ENCODE assay signal across 16 mouse cellular contexts in genomic region chr19:41844345-41844744, GRCm38 (mm10). TPM values are rescaled to one million over a fixed set of nuclear protein-coding genes. Genes with fewer than 3 reads are reported as not detected.
DNase-seq lines count a peak whose midpoint lies in the region; TF ChIP-seq lines count a peak whose summit lies in the region.
"Had no signal": no experiment of that assay in that cellular context is flagged by ENCODE, and none has a peak within 500 bp of the region (broad histone marks: within the 10 kb centered on the region; RNA-seq: fewer than 3 reads in every experiment).

No protein-coding gene starts in this region.

- no peak for DNase-seq in cerebellum, adult 2 months
- DNase-seq in cerebellum, postnatal 10 days = no peak
- DNase-seq in retina, postnatal 1 day = peak; percentile 66
- no peak for DNase-seq in retina, embryonic 14.5 days (ENCODE audit: low spot score)
- DNase-seq in NIH3T3 (ENCODE audit: low read depth) = peak; percentile 38
- DNase-seq in splenic B cell, adult 2 months (ENCODE audit: low read depth, low spot score) = peak; percentile 60
- no peak for DNase-seq in gastrocnemius, adult 8-10 months (ENCODE audit: low spot score in 2 of 2)
- no peak for DNase-seq in left cerebral cortex, adult 2 months (ENCODE audit: extremely low spot score in 1 of 2, low spot score in 2 of 2)
- DNase-seq: B cell, adult 2 months; cerebellum, adult 9-11 months; gastrocnemius, postnatal 36 days; kidney, postnatal 4 days had no signal

- TF ChIP-seq CTCF in cerebellum, adult 2 months (IDR thresholded peaks at IDR 0.05; ENCODE audit: borderline replicate concordance, insufficient read depth, low read depth, low read length) = peak; percentile 24; the same call in 1 of the 2 replicates
- no peak; the same call in none of the 2 replicates for TF ChIP-seq CTCF in left cerebral cortex, adult 2 months (IDR thresholded peaks at IDR 0.05)

- H3K36me3 ChIP-seq in splenic B cell, adult 2 months (ENCODE audit: control insufficient read depth, insufficient read depth, low read length, poor library complexity, severe bottlenecking) = no peaks in the 10 kb centered on the region
- H3K36me3 ChIP-seq: embryonic facial prominence, embryonic 13.5 days; liver, embryonic 15.5 days; neural tube, embryonic 12.5 days had no signal

- no peaks in the 10 kb centered on the region for H3K27me3 ChIP-seq in cerebellum, adult 2 months (ENCODE audit: control insufficient read depth, insufficient read depth, low read length)
- H3K27me3 ChIP-seq in splenic B cell, adult 2 months (ENCODE audit: control insufficient read depth, insufficient read depth, low read length, poor library complexity, severe bottlenecking) = no peaks in the 10 kb centered on the region
- H3K27me3 ChIP-seq: forebrain, embryonic 13.5 days; liver, embryonic 15.5 days; neural tube, embryonic 12.5 days had no signal

- 80% methylated on average over 6 of the region's 6 CpGs for WGBS in cerebellum, adult 2 months

- TF ChIP-seq POLR2A in cerebellum, adult 2 months (IDR thresholded peaks at IDR 0.05; ENCODE audit: borderline replicate concordance, insufficient read depth, low read length) = no peak

- H3K4me1 ChIP-seq in cerebellum, adult 2 months (ENCODE audit: control insufficient read depth, insufficient read depth, low read length) = peaks cover 9% of the 10 kb centered on the region

- intact Hi-C loops in left cerebral cortex, adult 2 months (cut with DNase I) = no loop called here

- H3K27ac ChIP-seq in cerebellum, adult 2 months (ENCODE audit: insufficient read depth, low read length) = no peak overlapping the region
- H3K27ac ChIP-seq in left cerebral cortex, adult 2 months = no peak overlapping the region
- H3K27ac ChIP-seq: embryonic facial prominence, embryonic 13.5 days; forebrain, embryonic 13.5 days; liver, embryonic 15.5 days; neural tube, embryonic 12.5 days had no signal

- H3K4me3 ChIP-seq in cerebellum, adult 2 months (replicated peaks; ENCODE audit: insufficient read depth, low read depth, low read length) = no peak overlapping the region
- H3K4me3 ChIP-seq in left cerebral cortex, adult 2 months = no peak overlapping the region
- H3K4me3 ChIP-seq: embryonic facial prominence, embryonic 13.5 days; forebrain, embryonic 13.5 days; liver, embryonic 15.5 days; neural tube, embryonic 12.5 days had no signal

RNA-seq across cellular contexts. Expression of gene Frat2, which starts 3.6 kb away (rescaled TPM):
- 6.9 and 7.1 TPM in 2 replicates for polyA plus RNA-seq in cerebellum, adult 2 months (2012; rRNA removed)
- 10 to 100 TPM in 3 of 4 experiments, 1 to 10 TPM in 1; 4.5 to 15.5 (median 12.5) TPM for total RNA-seq in gastrocnemius, adult 8-10 months (2022)
- 1 to 10 TPM; 7.7 to 8.4 TPM for total RNA-seq in left cerebral cortex, adult 2 months (2021)

RNA-seq across cellular contexts. Expression of gene Frat1, which starts 14.6 kb away (rescaled TPM):
- 13.2 and 14.7 TPM in 2 replicates for polyA plus RNA-seq in cerebellum, adult 2 months (2012; rRNA removed)
- 1 to 10 TPM; 3.6 to 8.4 (median 6.4) TPM for total RNA-seq in gastrocnemius, adult 8-10 months (2022)
- 10 to 100 TPM; 14.5 to 17.7 TPM for total RNA-seq in left cerebral cortex, adult 2 months (2021)

RNA-seq across cellular contexts. Expression of gene Arhgap19, which starts 42.5 kb away (rescaled TPM):
- polyA plus RNA-seq in cerebellum, adult 2 months (2012; rRNA removed) = 2.4 and 2.5 TPM in 2 replicates
- 10 to 100 TPM in 1 of 4 experiments, 1 to 10 TPM in 3; 8.6 to 10.0 (median 9.0) TPM for total RNA-seq in gastrocnemius, adult 8-10 months (2022)
- 1 to 10 TPM; 3.0 to 3.3 TPM for total RNA-seq in left cerebral cortex, adult 2 months (2021)

RNA-seq across cellular contexts. Expression of gene Rrp12, which starts 51.6 kb away (rescaled TPM):
- polyA plus RNA-seq in cerebellum, adult 2 months (2012; rRNA removed) = 15.1 and 16.4 TPM in 2 replicates
- total RNA-seq in gastrocnemius, adult 8-10 months (2022) = 10 to 100 TPM; 30.0 to 34.9 (median 32.2) TPM
- 10 to 100 TPM; 33.0 to 34.1 TPM for total RNA-seq in left cerebral cortex, adult 2 months (2021)

Comparison
In these comparisons a context has a peak if more than half of its experiments do, and no peak if none do; other contexts are left out.
1. DNase-seq: peak in retina, postnatal 1 day (single experiment), NIH3T3 (single experiment) and splenic B cell, adult 2 months (single experiment); none in cerebellum, adult 2 months (0 of 2), cerebellum, postnatal 10 days (0 of 2), retina, embryonic 14.5 days (single experiment), gastrocnemius, adult 8-10 months (0 of 2) and left cerebral cortex, adult 2 months (0 of 2).